Mouse (Mus musculus): ENCODE data around the gene Rpp30. TPM values are rescaled to one million over a fixed set of nuclear protein-coding genes. Genes with fewer than 3 reads are reported as not detected.

Rpp30 gene
- total and polyA plus RNA-seq, 2 experiments from 2014 or later, result 19.0 to 71.5 TPM

DNA sequence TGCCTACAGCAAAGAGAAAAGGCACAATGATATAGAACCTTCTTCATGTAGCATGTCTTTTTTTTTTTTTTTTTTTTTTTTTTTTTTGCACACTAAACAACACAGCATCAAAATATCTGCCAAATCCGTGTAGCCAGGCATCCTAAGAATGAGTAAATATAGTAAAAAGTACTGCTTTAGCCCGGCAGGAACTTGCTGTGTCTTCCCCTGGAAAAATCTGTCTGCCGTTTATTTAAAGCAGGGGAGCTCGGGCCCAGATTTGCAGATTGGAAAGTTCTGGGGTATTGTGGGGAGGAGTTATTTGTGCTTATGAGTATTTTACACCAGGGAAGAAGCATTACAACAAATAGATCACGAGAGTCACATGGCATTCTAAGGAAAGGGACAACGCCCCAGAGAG lies 48.5 kb downstream of the Rpp30 start:
- Histone ChIP-seq H3K27me3 (ENCODE audit: insufficient read depth, low read length) (no peaks in the 10 kb centered on the region), H3K27ac (ENCODE audit: low read depth, low read length) (no peak overlapping the region), H3K9ac (replicated peaks; ENCODE audit: low read length, poor library complexity, severe bottlenecking) (no peak overlapping the region), H3K4me3 (ENCODE audit: low read depth, low read length) (no peak overlapping the region), H3K4me1 (ENCODE audit: insufficient read depth, low read length) (no peaks in the 10 kb centered on the region), H3K9me3 (ENCODE audit: low read length) (no peaks in the 10 kb centered on the region), H3K36me3 (ENCODE audit: insufficient read depth, low read length) (no peaks in the 10 kb centered on the region), H3K4me2 (ENCODE audit: low read depth, low read length, poor library complexity, severe bottlenecking) (no peak overlapping the region)
- ATAC-seq (ENCODE audit: low FRiP score) (no peak), DNase-seq (ENCODE audit: low spot score) (no peak)
- WGBS, result 77% methylated on average over 6 of the region's 6 CpGs
- TF ChIP-seq CTCF (IDR thresholded peaks at IDR 0.05), result no peak

DNA sequence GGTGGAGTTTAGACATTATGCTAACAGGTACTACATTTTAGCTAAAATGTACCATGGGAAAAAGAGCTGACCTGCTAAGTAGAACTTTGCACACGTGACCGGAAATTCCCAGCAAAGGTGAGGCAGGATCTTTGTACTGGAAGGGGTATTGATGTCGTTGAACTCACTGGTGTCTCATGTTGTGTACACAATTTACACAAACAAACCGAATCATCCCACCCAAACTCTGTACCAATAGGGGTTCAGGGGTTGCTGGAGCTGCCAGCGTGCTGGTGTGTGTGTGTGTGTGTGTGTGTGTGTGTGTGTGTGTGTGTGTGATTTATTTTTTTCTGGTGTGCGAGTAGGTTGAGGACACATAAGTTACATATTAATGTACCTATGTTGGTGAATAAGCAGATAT lies 49.5 kb downstream of the Rpp30 start:
- no peak overlapping the region for H3K27ac ChIP-seq (ENCODE audit: low read depth, low read length)
- no peak overlapping the region for H3K9ac ChIP-seq (replicated peaks; ENCODE audit: low read length, poor library complexity, severe bottlenecking)
- H3K4me2 ChIP-seq (ENCODE audit: low read depth, low read length, poor library complexity, severe bottlenecking), result no peak overlapping the region
- H3K27me3 ChIP-seq (ENCODE audit: insufficient read depth, low read length), result no peaks in the 10 kb centered on the region
- H3K36me3 ChIP-seq (ENCODE audit: insufficient read depth, low read length), result no peaks in the 10 kb centered on the region
- no peaks in the 10 kb centered on the region for H3K4me1 ChIP-seq (ENCODE audit: insufficient read depth, low read length)
- H3K9me3 ChIP-seq (ENCODE audit: low read length), result no peaks in the 10 kb centered on the region
- ATAC-seq (ENCODE audit: low FRiP score) (no peak), DNase-seq (ENCODE audit: low spot score) (no peak)
- TF ChIP-seq CTCF (IDR thresholded peaks at IDR 0.05), result no peak
- WGBS, result 89% methylated on average over 6 of the region's 6 CpGs
- H3K4me3 ChIP-seq (ENCODE audit: low read depth, low read length), result no peak overlapping the region

DNA sequence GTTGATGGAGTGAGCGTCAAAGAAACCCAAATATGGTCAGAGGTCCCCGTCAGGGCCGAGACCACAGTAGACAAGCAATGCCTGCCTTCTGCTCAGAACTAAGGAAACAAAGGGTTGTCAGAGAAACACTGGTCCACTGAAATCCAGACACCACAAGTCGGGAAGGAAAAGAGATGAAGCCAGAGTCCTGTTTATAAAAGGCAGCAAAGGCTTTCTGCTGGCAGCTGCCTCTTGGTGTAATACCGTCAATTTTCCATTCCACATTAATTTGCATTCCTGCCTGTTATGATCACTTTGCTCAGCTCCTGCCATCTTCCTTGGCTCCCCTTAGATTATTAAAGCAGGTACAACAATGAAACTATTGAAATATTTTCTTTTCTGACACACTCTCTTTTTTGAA lies 50.2 kb downstream of the Rpp30 start:
- ATAC-seq (ENCODE audit: low FRiP score) (no peak), DNase-seq (ENCODE audit: low spot score) (no peak)
- no peak for TF ChIP-seq CTCF (IDR thresholded peaks at IDR 0.05)
- Histone ChIP-seq H3K4me2 (ENCODE audit: low read depth, low read length, poor library complexity, severe bottlenecking) (no peak overlapping the region), H3K4me3 (ENCODE audit: low read depth, low read length) (no peak overlapping the region), H3K36me3 (ENCODE audit: insufficient read depth, low read length) (no peaks in the 10 kb centered on the region), H3K27me3 (ENCODE audit: insufficient read depth, low read length) (no peaks in the 10 kb centered on the region), H3K4me1 (ENCODE audit: insufficient read depth, low read length) (no peaks in the 10 kb centered on the region), H3K9ac (replicated peaks; ENCODE audit: low read length, poor library complexity, severe bottlenecking) (no peak overlapping the region), H3K9me3 (ENCODE audit: low read length) (no peaks in the 10 kb centered on the region), H3K27ac (ENCODE audit: low read depth, low read length) (no peak overlapping the region)
- 54% methylated on average over 5 of the region's 5 CpGs for WGBS

DNA sequence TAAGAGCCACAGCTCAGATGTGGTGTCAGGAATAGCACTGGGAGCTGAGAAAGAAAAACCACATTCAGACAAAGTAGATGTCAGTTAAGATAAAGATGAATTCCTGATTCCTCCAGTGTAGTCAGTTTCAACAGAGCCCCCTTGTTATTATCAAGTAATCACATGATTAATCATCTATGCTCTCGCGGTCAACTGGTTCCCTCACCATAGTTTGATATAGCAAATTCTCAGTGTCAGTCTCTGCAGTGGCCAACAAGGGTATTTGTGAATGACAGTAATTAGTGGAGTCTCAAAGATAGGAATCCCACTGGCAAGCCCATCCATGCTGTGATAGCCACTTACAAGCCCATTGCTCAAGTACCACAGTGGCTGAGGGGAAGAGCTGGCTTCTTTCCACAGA lies 60.1 kb downstream of the Rpp30 start:
- H3K9ac ChIP-seq (replicated peaks; ENCODE audit: low read length, poor library complexity, severe bottlenecking), result no peak overlapping the region
- no peaks in the 10 kb centered on the region for H3K36me3 ChIP-seq (ENCODE audit: insufficient read depth, low read length)
- no peak overlapping the region for H3K4me3 ChIP-seq (ENCODE audit: low read depth, low read length)
- no peak overlapping the region for H3K4me2 ChIP-seq (ENCODE audit: low read depth, low read length, poor library complexity, severe bottlenecking)
- H3K27ac ChIP-seq (ENCODE audit: low read depth, low read length), result no peak overlapping the region
- ATAC-seq (ENCODE audit: low FRiP score) (no peak), DNase-seq (ENCODE audit: low spot score) (no peak)
- H3K9me3 ChIP-seq (ENCODE audit: low read length), result peaks cover 5% of the 10 kb centered on the region; the same call in 1 of the 2 replicates
- no peaks in the 10 kb centered on the region for H3K27me3 ChIP-seq (ENCODE audit: insufficient read depth, low read length)
- H3K4me1 ChIP-seq (ENCODE audit: insufficient read depth, low read length), result no peaks in the 10 kb centered on the region
- TF ChIP-seq CTCF (IDR thresholded peaks at IDR 0.05), result no peak
- 97% methylated on average over 2 of the region's 2 CpGs for WGBS

DNA sequence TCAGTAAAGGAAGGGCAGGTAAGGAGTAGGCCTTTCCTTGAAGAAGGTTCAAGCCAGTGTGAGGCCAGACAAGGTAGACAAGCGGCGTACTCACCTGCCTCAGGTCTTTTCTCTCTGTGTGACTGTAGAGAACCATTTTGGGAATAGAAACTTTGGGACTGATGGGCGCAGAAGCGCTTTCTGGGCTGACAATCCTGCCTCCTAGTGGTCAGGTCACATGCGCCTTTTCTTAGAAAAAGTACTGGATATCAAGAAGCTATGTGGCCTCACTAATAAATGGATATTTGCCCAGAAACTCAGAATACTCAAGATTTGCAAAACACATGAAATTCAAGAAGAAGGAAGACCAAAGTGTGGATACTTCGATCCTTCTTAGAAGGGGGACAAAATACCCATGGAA lies 65.1 kb downstream of the Rpp30 start:
- DNase-seq (ENCODE audit: low spot score) (no peak), ATAC-seq (ENCODE audit: low FRiP score) (no peak)
- no peak for TF ChIP-seq CTCF (IDR thresholded peaks at IDR 0.05)
- Histone ChIP-seq H3K36me3 (ENCODE audit: insufficient read depth, low read length) (no peaks in the 10 kb centered on the region), H3K9me3 (ENCODE audit: low read length) (peaks cover 5% of the 10 kb centered on the region; the same call in 1 of the 2 replicates), H3K9ac (replicated peaks; ENCODE audit: low read length, poor library complexity, severe bottlenecking) (no peak overlapping the region), H3K27ac (ENCODE audit: low read depth, low read length) (no peak overlapping the region), H3K4me3 (ENCODE audit: low read depth, low read length) (no peak overlapping the region), H3K4me2 (ENCODE audit: low read depth, low read length, poor library complexity, severe bottlenecking) (no peak overlapping the region), H3K27me3 (ENCODE audit: insufficient read depth, low read length) (no peaks in the 10 kb centered on the region), H3K4me1 (ENCODE audit: insufficient read depth, low read length) (no peaks in the 10 kb centered on the region)
- WGBS, result 83% methylated on average over 6 of the region's 6 CpGs

DNA sequence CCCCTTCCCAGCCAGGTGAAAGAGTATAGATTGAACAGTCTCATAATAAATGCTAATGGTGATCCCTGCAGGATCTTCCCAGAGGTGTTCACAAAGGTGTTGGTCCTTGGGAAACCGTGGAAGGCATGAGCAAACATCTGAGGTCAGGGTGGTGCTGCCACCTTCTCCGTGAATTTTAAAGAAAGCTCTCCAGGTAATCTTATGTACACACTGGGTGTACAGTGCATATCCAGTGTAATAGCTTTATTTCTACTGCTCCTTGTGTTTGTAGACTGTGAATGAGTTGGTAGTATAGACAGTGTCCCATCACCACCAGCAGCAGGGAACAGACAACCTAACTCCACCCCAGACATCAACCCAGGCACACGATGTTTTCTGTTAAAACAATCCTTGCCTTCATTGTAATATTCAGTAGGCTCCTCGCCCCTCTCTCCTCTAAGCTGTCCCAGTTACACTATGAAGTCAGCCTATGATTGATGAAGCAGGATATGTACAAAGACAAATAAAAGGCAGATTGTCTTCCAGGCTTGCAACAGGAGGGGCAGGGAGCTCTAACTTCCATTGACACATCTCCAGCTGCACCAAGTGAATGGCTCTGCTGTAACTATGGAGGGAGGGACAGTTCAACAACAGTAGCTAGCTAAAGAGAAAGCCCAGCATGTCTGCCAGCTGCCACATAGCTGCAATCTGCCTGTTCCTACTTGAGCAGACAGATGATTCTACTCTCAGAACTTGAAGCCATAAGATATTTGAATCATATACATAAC lies 66.9 kb downstream of the Rpp30 start:
- Histone ChIP-seq H3K9me3 (ENCODE audit: low read length) (no peaks in the 10 kb centered on the region), H3K27ac (ENCODE audit: low read depth, low read length) (no peak overlapping the region), H3K4me3 (ENCODE audit: low read depth, low read length) (no peak overlapping the region), H3K27me3 (ENCODE audit: insufficient read depth, low read length) (no peaks in the 10 kb centered on the region), H3K4me1 (ENCODE audit: insufficient read depth, low read length) (no peaks in the 10 kb centered on the region), H3K9ac (replicated peaks; ENCODE audit: low read length, poor library complexity, severe bottlenecking) (no peak overlapping the region), H3K36me3 (ENCODE audit: insufficient read depth, low read length) (no peaks in the 10 kb centered on the region), H3K4me2 (ENCODE audit: low read depth, low read length, poor library complexity, severe bottlenecking) (no peak overlapping the region)
- TF ChIP-seq CTCF (IDR thresholded peaks at IDR 0.05), result no peak
- ATAC-seq (ENCODE audit: low FRiP score) (no peak), DNase-seq (ENCODE audit: low spot score) (peak; percentile 44)
- 58% methylated on average over 4 of the region's 4 CpGs for WGBS

Other genes with a start within 250 kb of the Rpp30 start
- 25.7 and 28.8 TPM in 2 replicates for gene Htr7, start 26.2 kb upstream of the Rpp30 start, total RNA-seq (2014; rRNA removed)
- 15.4 and 15.8 TPM in 2 replicates for gene Htr7, start 26.2 kb upstream of the Rpp30 start, polyA plus RNA-seq (2015; fragmentation: Nextera tagmentation; extraction: Ambion mirVana)
- gene Ankrd1, start 36.4 kb downstream of the Rpp30 start, total RNA-seq (2014; rRNA removed), result not detected in 2 replicates
- gene Ankrd1, start 36.4 kb downstream of the Rpp30 start, polyA plus RNA-seq (2015; fragmentation: Nextera tagmentation; extraction: Ambion mirVana), result 0.11 TPM in 2 replicates

All from midbrain, postnatal 0 days (tissue).